In genomic region chr16:75864673-75865072, GRCm38 (mm10) we compare ENCODE assay signal across 20 mouse cellular contexts.
"Had no signal": no experiment of that assay in that cellular context is flagged by ENCODE, and none has a peak within 500 bp of the region (broad histone marks: within the 10 kb centered on the region; RNA-seq: fewer than 3 reads in every experiment).

No protein-coding gene starts in this region.

- ATAC-seq: forebrain, embryonic 13.5 days; forebrain, embryonic 14.5 days; forebrain, embryonic 15.5 days; forebrain, embryonic 16.5 days; forebrain, postnatal 0 days had no signal

- DNase-seq: cerebellum, adult 2 months; cerebellum, adult 8-10 months; cerebellum, adult 9-11 months; cerebellum, postnatal 10 days; cerebellum, postnatal 14 days; cerebellum, postnatal 25 days; cerebellum, postnatal 36 days; embryo, embryonic 11 days; forebrain, postnatal 0 days; gastrocnemius, adult 2 months; gastrocnemius, postnatal 10 days; gastrocnemius, postnatal 14 days; gastrocnemius, postnatal 36 days; heart, adult 11 months; heart, adult 18-20 months; heart, adult 2 months had no signal
